Mouse (Mus musculus) forebrain, embryonic 12.5 days (tissue): ENCODE data around the gene Fchsd2. TPM values are rescaled to one million over a fixed set of nuclear protein-coding genes. Genes with fewer than 3 reads are reported as not detected.
A peak's percentile ranks its signal among the peaks of the same experiment; 100 is the strongest.

Source experiments
- ATAC-seq: fragments of 200-750 bp; cut with Nextera tagmentation; 2 replicates; pipeline ENCODE4 v1.8.0; 2017; ENCODE audit warnings: moderate TSS enrichment; ENCODE audit not compliant: low FRiP score
- H3K27ac ChIP-seq: fragments of 300-500 bp; sonication (generic); 2 replicates; pipeline ENCODE4 v1.5.1; 2016; ENCODE audit warnings: mild to moderate bottlenecking
- H3K27me3 ChIP-seq: fragments of 300-500 bp; sonication (generic); 2 replicates; pipeline ENCODE4 v1.6.1; 2016; ENCODE audit warnings: mild to moderate bottlenecking
- H3K36me3 ChIP-seq: fragments of 300-500 bp; sonication (generic); replicated peaks from 2 replicates; pipeline ENCODE4 v1.6.1; 2016; ENCODE audit warnings: mild to moderate bottlenecking
- H3K4me1 ChIP-seq: fragments of 300-500 bp; sonication (generic); 2 replicates; pipeline ENCODE4 v1.6.1; 2016
- H3K4me2 ChIP-seq: fragments of 300-500 bp; sonication (generic); 2 replicates; pipeline ENCODE4 v1.6.1; 2016; ENCODE audit warnings: mild to moderate bottlenecking, moderate library complexity
- H3K4me3 ChIP-seq: fragments of 300-500 bp; sonication (generic); replicated peaks from 2 replicates; pipeline ENCODE4 v1.5.1; 2016; ENCODE audit warnings: mild to moderate bottlenecking
- H3K9ac ChIP-seq: fragments of 300-500 bp; sonication (generic); 2 replicates; pipeline ENCODE4 v1.6.1; 2016; ENCODE audit warnings: mild to moderate bottlenecking
- H3K9me3 ChIP-seq: fragments of 300-500 bp; sonication (generic); 2 replicates; pipeline ENCODE4 v1.6.1; 2016
- WGBS: fragments of 180-500 bp; shearing (Covaris S2); methylation state at CpG from one replicate; pipeline ENCODE4 v1.1.7; 2016; 5-methylcytosine and 5-hydroxymethylcytosine counted together
- polyA plus RNA-seq: library from polyadenylated mRNA; unstranded; fragments of >200 nt; fragmentation: Nextera tagmentation; extraction: Ambion mirVana; gene quantifications from 2 replicates; pipeline ENCODE4 v1.2.1, GENCODE M21; 2016

The Fchsd2 gene
- polyA plus RNA-seq, 1 experiment from 2014 or later: 37.5 TPM

- no peak within 1 kb of the TSS for H3K9ac ChIP-seq
- no peak for ATAC-seq
- no peak within 1 kb of the TSS for H3K27ac ChIP-seq
- H3K4me2 ChIP-seq: no peak within 1 kb of the TSS
- no peak within 1 kb of the TSS for H3K4me3 ChIP-seq
- no peaks in the 10 kb centered on the region for H3K36me3 ChIP-seq
- 82% methylated on average over 3 of the region's 3 CpGs for WGBS
- no peaks in the 10 kb centered on the region for H3K9me3 ChIP-seq
- H3K4me1 ChIP-seq: peaks cover 13% of the 10 kb centered on the region
- H3K27me3 ChIP-seq: peaks cover 31% of the 10 kb centered on the region
Observed at GRCm38 (mm10) chr7:101317014-101317413, 224.4 kb downstream of the Fchsd2 start, which contains the start of gene Stard10. TSS of gene Stard10 (plus strand) at chr7:101317086.

- peaks cover 46% of the 10 kb centered on the region for H3K27me3 ChIP-seq
Observed at GRCm38 (mm10) chr7:101318848-101319247, 226.2 kb downstream of the Fchsd2 start.

GRCm38 (mm10) chr7:101319796-101320195 lies 227.1 kb downstream of the Fchsd2 start:
- H3K36me3 ChIP-seq: no peaks in the 10 kb centered on the region
- H3K27ac ChIP-seq: no peak overlapping the region
- no peak overlapping the region for H3K4me2 ChIP-seq
- peaks cover 50% of the 10 kb centered on the region for H3K27me3 ChIP-seq
- H3K4me1 ChIP-seq: peaks cover 22% of the 10 kb centered on the region
- no peak for ATAC-seq
- WGBS: 96% methylated on average over 1 of the region's 1 CpGs
- H3K9me3 ChIP-seq: no peaks in the 10 kb centered on the region
- H3K4me3 ChIP-seq: no peak overlapping the region
- no peak overlapping the region for H3K9ac ChIP-seq

More at GRCm38 (mm10) chr7:101318848-101319247, 226.2 kb downstream of the Fchsd2 start:
- no peaks in the 10 kb centered on the region for H3K9me3 ChIP-seq
- WGBS: 66% methylated on average over 4 of the region's 4 CpGs
- no peak overlapping the region for H3K4me2 ChIP-seq
- no peak for ATAC-seq
- H3K4me3 ChIP-seq: no peak overlapping the region
- peaks cover 22% of the 10 kb centered on the region for H3K4me1 ChIP-seq
- no peak overlapping the region for H3K9ac ChIP-seq
- no peaks in the 10 kb centered on the region for H3K36me3 ChIP-seq
- no peak overlapping the region for H3K27ac ChIP-seq

GRCm38 (mm10) chr7:101320399-101321217 lies 227.9 kb downstream of the Fchsd2 start:
- peaks cover 50% of the 10 kb centered on the region for H3K27me3 ChIP-seq
- no peaks in the 10 kb centered on the region for H3K9me3 ChIP-seq
- no peak overlapping the region for H3K27ac ChIP-seq
- 5% methylated on average over 28 of the region's 37 CpGs for WGBS
- H3K36me3 ChIP-seq: no peaks in the 10 kb centered on the region
- H3K4me2 ChIP-seq: peak overlapping the region; percentile 99
- peak overlapping the region; percentile 77 for H3K9ac ChIP-seq
- peak overlapping the region; percentile 86 for H3K4me3 ChIP-seq
- peaks cover 22% of the 10 kb centered on the region for H3K4me1 ChIP-seq
- peak; percentile 83 for ATAC-seq

GRCm38 (mm10) chr7:101321218-101321827 lies 228.7 kb downstream of the Fchsd2 start:
- peak; percentile 84 for ATAC-seq
- no peak overlapping the region for H3K27ac ChIP-seq
- under 1% methylated on average over 57 of the region's 61 CpGs for WGBS
- no peaks in the 10 kb centered on the region for H3K36me3 ChIP-seq
- peak overlapping the region; percentile 86 for H3K4me3 ChIP-seq
- peak overlapping the region; percentile 77 for H3K9ac ChIP-seq
- peak overlapping the region; percentile 99 for H3K4me2 ChIP-seq
- H3K4me1 ChIP-seq: peaks cover 22% of the 10 kb centered on the region
- no peaks in the 10 kb centered on the region for H3K9me3 ChIP-seq
- H3K27me3 ChIP-seq: peaks cover 50% of the 10 kb centered on the region

GRCm38 (mm10) chr7:101323141-101323594 lies 230.5 kb downstream of the Fchsd2 start:
- H3K27ac ChIP-seq: no peak overlapping the region
- H3K9me3 ChIP-seq: no peaks in the 10 kb centered on the region
- WGBS: 68% methylated on average over 4 of the region's 4 CpGs
- H3K4me2 ChIP-seq: no peak overlapping the region
- H3K4me3 ChIP-seq: no peak overlapping the region
- no peak for ATAC-seq
- peaks cover 50% of the 10 kb centered on the region for H3K27me3 ChIP-seq
- H3K4me1 ChIP-seq: peaks cover 22% of the 10 kb centered on the region
- no peak overlapping the region for H3K9ac ChIP-seq
- H3K36me3 ChIP-seq: no peaks in the 10 kb centered on the region

- Histone ChIP-seq H3K36me3 (no peaks in the 10 kb centered on the region), H3K27ac (no peak overlapping the region), H3K4me2 (no peak overlapping the region), H3K9me3 (no peaks in the 10 kb centered on the region), H3K9ac (no peak overlapping the region), H3K4me3 (no peak overlapping the region), H3K4me1 (peaks cover 30% of the 10 kb centered on the region), H3K27me3 (peaks cover 40% of the 10 kb centered on the region)
- 75% methylated on average over 6 of the region's 6 CpGs for WGBS
- ATAC-seq: no peak
Observed at GRCm38 (mm10) chr7:101324142-101324962, 231.7 kb downstream of the Fchsd2 start.

GRCm38 (mm10) chr7:101326006-101326405 lies 233.3 kb downstream of the Fchsd2 start:
- Histone ChIP-seq H3K9me3 (no peaks in the 10 kb centered on the region), H3K4me1 (peaks cover 27% of the 10 kb centered on the region), H3K9ac (no peak overlapping the region), H3K4me3 (no peak overlapping the region), H3K36me3 (no peaks in the 10 kb centered on the region), H3K27me3 (peaks cover 27% of the 10 kb centered on the region), H3K4me2 (no peak overlapping the region), H3K27ac (no peak overlapping the region)
- no peak for ATAC-seq
- 82% methylated on average over 5 of the region's 5 CpGs for WGBS

- Histone ChIP-seq H3K4me3 (no peak overlapping the region), H3K9ac (no peak overlapping the region), H3K4me1 (peaks cover 18% of the 10 kb centered on the region), H3K4me2 (no peak overlapping the region), H3K27me3 (peaks cover 16% of the 10 kb centered on the region), H3K9me3 (no peaks in the 10 kb centered on the region), H3K27ac (no peak overlapping the region), H3K36me3 (no peaks in the 10 kb centered on the region)
- WGBS: 57% methylated on average over 5 of the region's 5 CpGs
- ATAC-seq: no peak
Observed at GRCm38 (mm10) chr7:101327263-101327662, 234.6 kb downstream of the Fchsd2 start.

- peaks cover 12% of the 10 kb centered on the region for H3K27me3 ChIP-seq
- H3K4me2 ChIP-seq: no peak overlapping the region
- peaks cover 17% of the 10 kb centered on the region for H3K4me1 ChIP-seq
- H3K36me3 ChIP-seq: no peaks in the 10 kb centered on the region
- no peak overlapping the region for H3K9ac ChIP-seq
- H3K4me3 ChIP-seq: no peak overlapping the region
- no peaks in the 10 kb centered on the region for H3K9me3 ChIP-seq
- no peak for ATAC-seq
- WGBS: 97% methylated on average over 2 of the region's 2 CpGs
- H3K27ac ChIP-seq: no peak overlapping the region
Observed at GRCm38 (mm10) chr7:101327786-101328185, 235.1 kb downstream of the Fchsd2 start.

GRCm38 (mm10) chr7:101328621-101329158 lies 236.0 kb downstream of the Fchsd2 start:
- Histone ChIP-seq H3K4me3 (no peak overlapping the region), H3K9me3 (no peaks in the 10 kb centered on the region), H3K4me2 (no peak overlapping the region), H3K27me3 (0 out of 2 replicates have a peak, but pooled peaks cover 6% of the 10 kb centered on the region), H3K36me3 (no peaks in the 10 kb centered on the region), H3K9ac (no peak overlapping the region), H3K27ac (peak overlapping the region; percentile 46), H3K4me1 (peaks cover 14% of the 10 kb centered on the region)
- 63% methylated on average over 4 of the region's 4 CpGs for WGBS
- ATAC-seq: 0 out of 2 replicates have a peak, but pooled peaks have one; percentile 67

- Histone ChIP-seq H3K27ac (no peak overlapping the region), H3K4me3 (no peak overlapping the region), H3K27me3 (no peaks in the 10 kb centered on the region), H3K4me1 (peaks cover 14% of the 10 kb centered on the region), H3K4me2 (no peak overlapping the region), H3K9me3 (no peaks in the 10 kb centered on the region), H3K9ac (no peak overlapping the region), H3K36me3 (no peaks in the 10 kb centered on the region)
- ATAC-seq: no peak
- 75% methylated on average over 4 of the region's 4 CpGs for WGBS
Observed at GRCm38 (mm10) chr7:101329606-101330005, 236.9 kb downstream of the Fchsd2 start.
